ENCODE assay signal across 31 mouse cellular contexts in the genomic region with DNA sequence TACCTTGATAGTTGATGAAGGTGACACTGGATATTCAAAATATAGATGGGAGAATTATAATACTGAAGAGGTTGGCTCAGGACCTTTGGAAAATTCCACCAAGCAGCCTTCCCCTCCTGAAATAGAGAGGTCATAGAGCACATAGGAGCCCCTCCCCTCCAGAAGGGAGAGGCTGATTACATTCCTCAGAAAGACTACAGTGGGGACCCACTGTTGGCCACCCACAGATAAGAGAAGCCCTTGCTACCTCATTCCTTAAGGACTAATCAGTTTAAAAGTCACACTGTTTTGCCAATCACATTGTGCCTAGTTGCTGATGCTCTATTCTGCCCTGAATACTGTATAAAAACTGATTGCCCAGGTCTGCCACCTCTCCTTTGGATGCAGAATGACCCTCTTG. TPM values are rescaled to one million over a fixed set of nuclear protein-coding genes. Genes with fewer than 3 reads are reported as not detected.
DNase-seq lines count a peak whose midpoint lies in the region; ATAC-seq and TF ChIP-seq lines count a peak whose summit lies in the region.
"Had no signal": no experiment of that assay in that cellular context is flagged by ENCODE, and none has a peak within 500 bp of the region (broad histone marks: within the 10 kb centered on the region; RNA-seq: fewer than 3 reads in every experiment).

No protein-coding gene starts in this region.

- H3K27me3 ChIP-seq in kidney, embryonic 15.5 days: no peaks in the 10 kb centered on the region
- no peaks in the 10 kb centered on the region for H3K27me3 ChIP-seq in intestine, embryonic 16.5 days (replicated peaks; ENCODE audit: control insufficient read depth, insufficient read depth, low read length)
- no peaks in the 10 kb centered on the region for H3K27me3 ChIP-seq in liver, embryonic 14.5 days (ENCODE audit: control insufficient read depth, insufficient read depth, low read length)
- H3K27me3 ChIP-seq in forebrain, embryonic 15.5 days: no peaks in the 10 kb centered on the region
- H3K27me3 ChIP-seq: embryonic facial prominence, embryonic 12.5 days; forebrain, embryonic 12.5 days; heart, embryonic 15.5 days; limb, embryonic 13.5 days; neural tube, embryonic 13.5 days had no signal

- peaks cover 5% of the 10 kb centered on the region; the same call in 1 of the 2 replicates for H3K4me1 ChIP-seq in kidney, embryonic 15.5 days
- no peaks in the 10 kb centered on the region for H3K4me1 ChIP-seq in intestine, embryonic 16.5 days (ENCODE audit: control insufficient read depth, insufficient read depth, low read length)
- H3K4me1 ChIP-seq in liver, embryonic 14.5 days (replicated peaks; ENCODE audit: control insufficient read depth in 2 of 2, insufficient read depth in 2 of 2, low read length in 1 of 2): peaks cover 34 to 47% of the 10 kb centered on the region in 2 experiments
- peaks cover 5% of the 10 kb centered on the region; the same call in 1 of the 2 replicates for H3K4me1 ChIP-seq in forebrain, embryonic 15.5 days
- H3K4me1 ChIP-seq: embryonic facial prominence, embryonic 12.5 days had no signal

- no peaks in the 10 kb centered on the region for H3K9me3 ChIP-seq in kidney, embryonic 15.5 days (replicated peaks)
- H3K9me3 ChIP-seq in intestine, embryonic 16.5 days (ENCODE audit: control insufficient read depth, low read length): no peaks in the 10 kb centered on the region
- H3K9me3 ChIP-seq in liver, embryonic 14.5 days (ENCODE audit: control insufficient read depth, low read length): no peaks in the 10 kb centered on the region
- no peaks in the 10 kb centered on the region for H3K9me3 ChIP-seq in forebrain, embryonic 15.5 days
- H3K9me3 ChIP-seq: embryonic facial prominence, embryonic 12.5 days; forebrain, embryonic 12.5 days; heart, embryonic 15.5 days; limb, embryonic 13.5 days; neural tube, embryonic 13.5 days had no signal

- peak; percentile 81 for TF ChIP-seq EP300 in liver, embryonic 14.5 days (IDR thresholded peaks at IDR 0.05; ENCODE audit: low read depth)

- H3K9ac ChIP-seq in kidney, embryonic 15.5 days: no peak overlapping the region
- H3K9ac ChIP-seq in intestine, embryonic 16.5 days (ENCODE audit: low read depth, low read length): no peak overlapping the region
- peak overlapping the region; percentile 31; the same call in 1 of the 2 replicates for H3K9ac ChIP-seq in liver, embryonic 14.5 days (replicated peaks)
- no peak overlapping the region for H3K9ac ChIP-seq in forebrain, embryonic 15.5 days (replicated peaks)
- H3K9ac ChIP-seq: embryonic facial prominence, embryonic 12.5 days; forebrain, embryonic 12.5 days; heart, embryonic 15.5 days; limb, embryonic 13.5 days; neural tube, embryonic 13.5 days had no signal

- no peak for DNase-seq in kidney, postnatal 10 days
- DNase-seq in liver, embryonic 14.5 days (ENCODE audit: low read depth in 3 of 3, low spot score in 3 of 3): peak; percentile 52 to 57 (median 56)
- no peak for DNase-seq in cerebellum, adult 11 months
- no peak for DNase-seq in cerebellum, adult 18-20 months
- DNase-seq: adrenal gland, postnatal 36 days; cerebellum, adult 9-10 months; embryo, embryonic 11 days; gastrocnemius, postnatal 10 days; kidney, adult 11 months; kidney, postnatal 36 days; lung, adult 2 months; lung, postnatal 14 days; thymus, postnatal 14 days had no signal

- TF ChIP-seq CTCF in liver, embryonic 14.5 days (IDR thresholded peaks at IDR 0.05; ENCODE audit: low read depth): no peak

- H3K4me3 ChIP-seq in kidney, embryonic 15.5 days (replicated peaks): no peak overlapping the region
- no peak overlapping the region for H3K4me3 ChIP-seq in intestine, embryonic 16.5 days (ENCODE audit: low read length)
- H3K4me3 ChIP-seq in liver, embryonic 14.5 days (ENCODE audit: insufficient read depth in 1 of 2, low read depth in 2 of 2, low read length in 2 of 2): peak overlapping the region in 1 of 2 experiments; percentile 12; a peak in 1 of 4 replicates
- H3K4me3 ChIP-seq in forebrain, embryonic 15.5 days: no peak overlapping the region
- H3K4me3 ChIP-seq: embryonic facial prominence, embryonic 12.5 days; forebrain, embryonic 12.5 days; heart, embryonic 15.5 days; layer of hippocampus, adult 2 months; limb, embryonic 13.5 days; neural tube, embryonic 13.5 days had no signal

- ATAC-seq in kidney, embryonic 15.5 days (replicated peaks; ENCODE audit: low FRiP score): 0 out of 2 replicates have a peak, but pooled peaks have one; percentile 18
- ATAC-seq in intestine, embryonic 16.5 days: peak; percentile 62
- peak; percentile 88 for ATAC-seq in liver, embryonic 14.5 days (ENCODE audit: insufficient read depth)
- peak; percentile 63 for ATAC-seq in megakaryocyte-erythroid progenitor cell, adult 5-6 weeks (replicated peaks; ENCODE audit: low FRiP score, low TSS enrichment, poor library complexity, severe bottlenecking)
- no peak for ATAC-seq in forebrain, embryonic 15.5 days (replicated peaks)
- ATAC-seq: hindbrain, postnatal 0 days had no signal

- H3K36me3 ChIP-seq in kidney, embryonic 15.5 days: no peaks in the 10 kb centered on the region
- H3K36me3 ChIP-seq in intestine, embryonic 16.5 days (ENCODE audit: control insufficient read depth, insufficient read depth, low read length): no peaks in the 10 kb centered on the region
- no peaks in the 10 kb centered on the region for H3K36me3 ChIP-seq in liver, embryonic 14.5 days (replicated peaks; ENCODE audit: control insufficient read depth, insufficient read depth, low read depth)
- H3K36me3 ChIP-seq in forebrain, embryonic 15.5 days: no peaks in the 10 kb centered on the region
- H3K36me3 ChIP-seq: embryonic facial prominence, embryonic 12.5 days; forebrain, embryonic 12.5 days; heart, embryonic 15.5 days; limb, embryonic 13.5 days; neural tube, embryonic 13.5 days had no signal

- H3K27ac ChIP-seq in kidney, embryonic 15.5 days: no peak overlapping the region
- 0 out of 2 replicates have a peak overlapping the region, but pooled peaks have one; percentile 45 for H3K27ac ChIP-seq in intestine, embryonic 16.5 days (ENCODE audit: low read length)
- peak overlapping the region; percentile 79 for H3K27ac ChIP-seq in liver, embryonic 14.5 days
- H3K27ac ChIP-seq in forebrain, embryonic 15.5 days (replicated peaks): no peak overlapping the region
- H3K27ac ChIP-seq: embryonic facial prominence, embryonic 12.5 days; forebrain, embryonic 12.5 days; heart, embryonic 15.5 days; hindbrain, postnatal 0 days; layer of hippocampus, adult 2 months; limb, embryonic 13.5 days; neural tube, embryonic 13.5 days had no signal

- H3K4me2 ChIP-seq in kidney, embryonic 15.5 days: no peak overlapping the region
- no peak overlapping the region for H3K4me2 ChIP-seq in intestine, embryonic 16.5 days (ENCODE audit: low read depth, low read length)
- H3K4me2 ChIP-seq in liver, embryonic 14.5 days (ENCODE audit: low read depth): peak overlapping the region; percentile 56
- no peak overlapping the region for H3K4me2 ChIP-seq in forebrain, embryonic 15.5 days (replicated peaks)
- H3K4me2 ChIP-seq: embryonic facial prominence, embryonic 12.5 days; forebrain, embryonic 12.5 days; heart, embryonic 15.5 days; limb, embryonic 13.5 days; midbrain, embryonic 11.5 days; neural tube, embryonic 13.5 days had no signal

RNA-seq across cellular contexts. Expression of a gene that starts 0.9 kb away (rescaled TPM):
- polyA plus RNA-seq in kidney, embryonic 15.5 days (2015; fragmentation: Nextera tagmentation; extraction: Ambion mirVana): 0.27 and 0.94 TPM in 2 replicates
- 5.7 and 6.8 TPM in 2 replicates for polyA plus RNA-seq in intestine, embryonic 16.5 days (2015; fragmentation: Nextera tagmentation; extraction: Ambion mirVana)
- 0.73 and 1.2 TPM in 2 replicates for polyA plus RNA-seq in liver, embryonic 14.5 days (2012; rRNA removed)
- polyA plus RNA-seq in liver, embryonic 14.5 days (2014; fragmentation: Nextera tagmentation; extraction: Ambion mirVana): 0.11 and 0.61 TPM in 2 replicates
- total RNA-seq in megakaryocyte-erythroid progenitor cell, adult 5-6 weeks (2014; fragmentation: Nextera tagmentation): 0.72 TPM in 1 of 2 replicates, not detected in the other
- total RNA-seq in megakaryocyte-erythroid progenitor cell, adult 5-6 weeks (2017): not detected in 2 replicates
- not detected in 2 replicates for polyA plus RNA-seq in forebrain, embryonic 15.5 days (2015; fragmentation: Nextera tagmentation; extraction: Ambion mirVana)
- total RNA-seq: gastrocnemius, postnatal 10 days; heart, postnatal 25 days; hindbrain, postnatal 0 days; layer of hippocampus, adult 2 months; left cerebral cortex, adult 8-10 months; left cerebral cortex, postnatal 36 days had no signal
- polyA plus RNA-seq: embryonic facial prominence, embryonic 12.5 days; forebrain, embryonic 12.5 days; heart, embryonic 15.5 days; hindbrain, embryonic 11.5 days; hindbrain, postnatal 0 days; kidney, embryonic 14.5 days; lung, adult 2 months; midbrain, embryonic 11.5 days; neural tube, embryonic 13.5 days had no signal

RNA-seq across cellular contexts. Expression of a gene that starts 31.8 kb away (rescaled TPM):
- polyA plus RNA-seq in kidney, embryonic 15.5 days (2015; fragmentation: Nextera tagmentation; extraction: Ambion mirVana): 0.16 TPM in 1 of 2 replicates, not detected in the other
- polyA plus RNA-seq in intestine, embryonic 16.5 days (2015; fragmentation: Nextera tagmentation; extraction: Ambion mirVana): 0.20 and 0.53 TPM in 2 replicates
- 0.39 and 0.47 TPM in 2 replicates for polyA plus RNA-seq in liver, embryonic 14.5 days (2012; rRNA removed)
- polyA plus RNA-seq in liver, embryonic 14.5 days (2014; fragmentation: Nextera tagmentation; extraction: Ambion mirVana): 0.86 and 1.0 TPM in 2 replicates
- 0.40 TPM in 1 of 2 replicates, not detected in the other for total RNA-seq in megakaryocyte-erythroid progenitor cell, adult 5-6 weeks (2014; fragmentation: Nextera tagmentation)
- not detected in 2 replicates for total RNA-seq in megakaryocyte-erythroid progenitor cell, adult 5-6 weeks (2017)
- not detected in 2 replicates for polyA plus RNA-seq in forebrain, embryonic 15.5 days (2015; fragmentation: Nextera tagmentation; extraction: Ambion mirVana)
- total RNA-seq: heart, postnatal 25 days; hindbrain, postnatal 0 days had no signal
- polyA plus RNA-seq: gonadal fat pad, adult 2 months; heart, embryonic 15.5 days; hindbrain, postnatal 0 days; kidney, embryonic 14.5 days; lung, adult 2 months; neural tube, embryonic 13.5 days had no signal

RNA-seq across cellular contexts. Expression of a gene that starts 46.3 kb away (rescaled TPM):
- polyA plus RNA-seq in kidney, embryonic 15.5 days (2015; fragmentation: Nextera tagmentation; extraction: Ambion mirVana): 84.8 and 93.1 TPM in 2 replicates
- 90.7 and 98.9 TPM in 2 replicates for polyA plus RNA-seq in intestine, embryonic 16.5 days (2015; fragmentation: Nextera tagmentation; extraction: Ambion mirVana)
- polyA plus RNA-seq in liver, embryonic 14.5 days (2012; rRNA removed): 11.7 and 16.6 TPM in 2 replicates
- polyA plus RNA-seq in liver, embryonic 14.5 days (2014; fragmentation: Nextera tagmentation; extraction: Ambion mirVana): 55.7 TPM in 2 replicates
- total RNA-seq in megakaryocyte-erythroid progenitor cell, adult 5-6 weeks (2014; fragmentation: Nextera tagmentation): 61.2 and 68.9 TPM in 2 replicates
- 52.4 and 72.4 TPM in 2 replicates for total RNA-seq in megakaryocyte-erythroid progenitor cell, adult 5-6 weeks (2017)
- polyA plus RNA-seq in forebrain, embryonic 15.5 days (2015; fragmentation: Nextera tagmentation; extraction: Ambion mirVana): 76.1 and 77.7 TPM in 2 replicates

RNA-seq across cellular contexts. Expression of a gene that starts 46.4 kb away (rescaled TPM):
- polyA plus RNA-seq in kidney, embryonic 15.5 days (2015; fragmentation: Nextera tagmentation; extraction: Ambion mirVana): 10.3 and 10.5 TPM in 2 replicates
- 4.4 and 4.8 TPM in 2 replicates for polyA plus RNA-seq in intestine, embryonic 16.5 days (2015; fragmentation: Nextera tagmentation; extraction: Ambion mirVana)
- polyA plus RNA-seq in liver, embryonic 14.5 days (2012; rRNA removed): 0.88 and 1.5 TPM in 2 replicates
- 2.6 and 3.5 TPM in 2 replicates for polyA plus RNA-seq in liver, embryonic 14.5 days (2014; fragmentation: Nextera tagmentation; extraction: Ambion mirVana)
- total RNA-seq in megakaryocyte-erythroid progenitor cell, adult 5-6 weeks (2014; fragmentation: Nextera tagmentation): 10.4 and 10.8 TPM in 2 replicates
- 7.3 and 11.8 TPM in 2 replicates for total RNA-seq in megakaryocyte-erythroid progenitor cell, adult 5-6 weeks (2017)
- polyA plus RNA-seq in forebrain, embryonic 15.5 days (2015; fragmentation: Nextera tagmentation; extraction: Ambion mirVana): 13.5 and 14.9 TPM in 2 replicates

Comparison
In these comparisons a context has a peak if more than half of its experiments do, and no peak if none do; other contexts are left out.
1. H3K27ac ChIP-seq: peak in intestine, embryonic 16.5 days (single experiment) and liver, embryonic 14.5 days (single experiment); none in kidney, embryonic 15.5 days (single experiment) and forebrain, embryonic 15.5 days (single experiment).
2. DNase-seq: peak in liver, embryonic 14.5 days (3 of 3); none in kidney, postnatal 10 days (single experiment), cerebellum, adult 11 months (single experiment) and cerebellum, adult 18-20 months (0 of 2).